Mouse (Mus musculus): ENCODE results near the gene Gstm7.
"Not testable (repeated sequence)": the region's sequence is repeated elsewhere in the genome, so short reads cannot be mapped to it uniquely, and the experiment has no call there.

The Gstm7 gene

DNA sequence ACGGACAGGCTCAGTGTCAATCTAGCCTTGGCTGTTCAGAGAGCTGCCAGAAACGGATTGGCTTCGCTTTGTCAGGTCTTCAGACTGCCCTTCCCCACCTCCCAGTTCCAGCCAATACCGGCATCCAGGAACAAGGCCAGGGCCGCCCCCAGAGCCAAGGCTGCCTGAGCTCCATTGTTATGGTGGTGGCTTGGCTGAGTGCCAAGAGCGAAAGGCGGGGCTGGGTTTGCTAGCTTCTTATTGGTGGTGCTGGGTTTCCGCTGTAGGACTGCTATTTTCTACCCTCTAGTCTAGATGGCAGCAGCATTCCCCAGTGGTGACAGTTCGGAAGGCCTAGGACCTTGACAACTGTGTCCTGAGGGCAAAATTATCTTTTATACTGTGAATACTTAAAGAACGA lies at the start of gene Gstm7:
TSS of gene Gstm7 (minus strand) at position 148 of the 400 bp plus-strand sequence.
- DNase-seq (ENCODE audit: low read depth): peak; percentile 77

GRCm38 (mm10) chr3:107981261-107981660 lies 49.6 kb upstream of the Gstm7 start:
- DNase-seq (ENCODE audit: low read depth): no peak

DNA sequence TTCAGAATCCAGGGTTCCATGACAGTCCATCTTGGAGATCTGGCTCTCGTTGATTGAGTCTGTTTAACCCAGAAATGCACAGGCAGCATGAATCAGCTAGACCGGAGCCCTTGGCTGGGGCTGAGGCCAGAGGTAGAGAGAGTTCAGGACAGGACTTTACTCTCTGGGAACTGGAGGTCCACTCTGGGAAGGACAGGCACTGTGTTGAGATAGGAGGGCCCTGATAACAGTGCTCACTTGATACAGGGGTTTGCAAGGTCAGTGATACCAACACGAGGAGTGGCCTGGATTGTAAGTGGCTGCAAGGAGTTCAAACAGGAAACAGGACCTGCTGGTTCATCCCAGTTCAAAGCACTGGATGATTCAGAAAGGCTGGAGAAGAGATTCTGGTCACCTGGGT lies 46.1 kb upstream of the Gstm7 start:
- DNase-seq (ENCODE audit: low read depth): no peak

- DNase-seq (ENCODE audit: low read depth): no peak
Measured at GRCm38 (mm10) chr3:107974237-107974636, 42.6 kb upstream of the Gstm7 start.

GRCm38 (mm10) chr3:107972070-107972469 lies 40.5 kb upstream of the Gstm7 start:
- DNase-seq (ENCODE audit: low read depth): no peak

DNA sequence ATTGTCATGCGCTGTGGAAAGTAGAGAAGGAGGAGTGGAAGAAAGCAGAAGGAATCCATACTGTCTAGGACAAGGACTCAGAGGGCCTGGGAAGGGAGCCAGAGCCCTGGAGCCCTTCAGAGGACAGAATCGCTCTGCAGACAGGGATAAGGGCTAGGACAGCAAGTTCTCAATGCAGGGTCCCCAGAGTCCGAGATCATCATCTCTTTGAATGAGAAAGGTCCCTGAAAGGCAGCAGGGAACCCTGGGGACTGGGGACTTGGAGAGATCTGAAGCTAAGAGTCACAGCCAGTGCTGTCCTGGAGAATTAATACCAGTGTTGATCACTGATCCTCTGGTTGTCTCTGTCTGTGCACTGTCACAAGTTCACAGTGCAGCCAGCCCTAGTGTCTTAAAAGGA lies 39.5 kb upstream of the Gstm7 start:
- not testable (repeated sequence) for DNase-seq (ENCODE audit: low read depth)

GRCm38 (mm10) chr3:107968724-107969395 lies 37.2 kb upstream of the Gstm7 start, which contains the start of gene Gstm3:
Gene Gstm3, minus strand, starts transcription at chr3:107969283.
- DNase-seq (ENCODE audit: low read depth): no peak

DNA sequence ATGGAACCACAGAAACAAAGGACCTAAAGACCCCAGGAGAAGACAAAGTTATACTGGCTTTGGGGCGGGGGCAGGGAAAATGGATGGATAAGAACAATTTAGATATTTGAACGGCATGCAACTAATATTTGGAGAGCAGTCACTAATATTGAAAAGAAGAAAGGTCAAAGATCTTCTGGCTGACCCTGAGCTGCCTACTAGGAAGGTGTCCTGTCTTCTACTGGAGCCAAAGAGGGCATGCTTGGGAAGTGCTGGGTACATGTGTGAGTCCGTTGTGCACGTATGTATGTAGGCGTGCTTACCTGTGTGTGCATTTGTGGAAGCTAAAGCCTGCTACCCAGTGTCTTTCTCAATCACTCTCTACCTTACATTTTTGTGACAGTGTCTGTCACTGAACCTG lies 35.0 kb upstream of the Gstm7 start:
- no peak for DNase-seq (ENCODE audit: low read depth)

DNA sequence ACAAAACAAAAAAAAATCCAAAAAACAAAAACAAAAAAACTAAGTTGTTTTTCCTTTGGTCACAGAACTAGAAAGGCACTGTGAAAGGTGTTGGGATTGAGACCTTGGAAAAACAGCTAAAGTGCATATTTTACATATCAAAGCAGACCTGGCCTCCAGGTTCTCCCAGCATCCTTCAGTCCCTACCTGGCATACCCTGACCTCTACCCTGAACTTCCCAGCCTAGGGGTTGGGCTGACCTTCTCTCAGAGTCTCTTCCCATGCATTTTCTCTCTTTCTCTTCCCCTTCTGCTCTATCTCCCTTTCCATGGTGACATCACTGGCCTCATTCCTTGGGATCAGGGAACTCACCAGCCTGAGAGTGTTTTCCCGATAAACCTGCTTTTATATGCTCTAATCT lies 34.0 kb upstream of the Gstm7 start:
- no peak for DNase-seq (ENCODE audit: low read depth)

DNA sequence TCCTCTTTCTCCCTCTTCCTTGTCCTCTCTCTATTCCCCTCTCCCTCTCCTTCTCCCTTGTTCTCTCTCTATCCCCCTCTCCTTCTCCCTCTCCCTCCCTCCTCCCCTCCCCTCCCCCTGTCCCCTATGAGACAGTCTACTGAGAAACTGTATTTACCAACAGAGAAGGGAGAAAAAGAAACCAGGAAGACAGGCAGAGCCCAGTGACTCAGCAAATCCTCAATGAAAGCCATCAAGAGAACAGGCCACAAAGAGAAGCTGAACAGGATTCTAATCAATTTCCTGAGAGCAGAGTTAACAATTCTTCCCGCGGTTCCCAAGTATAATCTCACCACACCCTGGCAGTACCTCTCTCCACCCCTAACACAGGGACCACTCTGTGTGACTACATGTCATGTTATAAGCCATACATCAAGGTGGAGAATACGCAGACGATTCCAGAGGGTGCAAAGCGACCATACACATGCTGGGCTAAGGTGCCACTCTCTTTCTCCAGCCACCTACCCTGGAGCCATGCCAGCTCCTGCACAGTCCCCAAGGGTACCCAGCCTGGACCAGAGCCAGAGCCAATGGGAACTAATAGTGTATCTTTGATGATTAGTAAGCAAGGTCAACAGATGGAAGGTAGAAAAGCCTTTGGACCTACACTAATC lies 33.2 kb upstream of the Gstm7 start:
- no peak for DNase-seq (ENCODE audit: low read depth)

GRCm38 (mm10) chr3:107964026-107964425 lies 32.4 kb upstream of the Gstm7 start:
- no peak for DNase-seq (ENCODE audit: low read depth)

GRCm38 (mm10) chr3:107955260-107955659 lies 23.6 kb upstream of the Gstm7 start:
- DNase-seq (ENCODE audit: low read depth): not testable (repeated sequence)

DNA sequence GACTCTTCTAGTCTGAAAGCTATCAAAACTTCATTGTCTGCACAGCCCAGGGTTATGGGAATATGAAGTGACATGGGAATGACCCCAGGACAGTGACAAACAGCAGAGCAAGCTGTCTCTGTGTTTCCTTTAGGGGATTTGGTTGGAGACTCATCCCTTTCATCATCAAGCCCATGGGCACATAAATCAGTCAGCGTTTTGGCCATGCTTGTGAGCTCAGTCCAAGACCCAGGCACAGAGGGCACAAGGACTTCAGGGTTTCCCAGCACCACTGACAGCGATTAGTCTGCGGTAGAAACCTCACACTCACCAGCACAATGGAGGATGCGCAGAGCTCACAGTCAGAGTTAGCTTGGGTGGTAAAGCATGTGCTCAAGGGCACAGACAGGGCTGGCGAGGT lies 22.3 kb upstream of the Gstm7 start:
- no peak for DNase-seq (ENCODE audit: low read depth)

DNA sequence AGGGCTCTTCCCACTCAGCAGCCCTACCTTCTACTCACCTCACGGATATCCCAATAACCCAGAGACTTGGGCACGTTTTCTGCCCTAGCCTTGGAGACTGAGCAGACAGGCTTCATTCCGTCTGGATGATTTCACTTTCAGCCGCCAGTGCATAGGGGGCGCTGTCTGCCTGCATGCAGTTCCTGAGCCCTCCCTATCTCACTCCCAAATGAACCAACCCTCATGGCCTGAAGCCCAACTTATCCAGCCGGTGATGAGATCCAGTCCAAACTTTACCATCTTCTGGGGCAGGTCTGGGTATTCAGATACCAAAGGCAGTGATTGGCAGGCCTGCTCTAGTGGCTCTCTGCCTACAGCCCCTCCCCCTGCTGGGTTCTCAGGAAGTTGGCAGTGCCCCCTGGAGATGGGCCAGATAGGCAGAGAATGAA lies 21.7 kb upstream of the Gstm7 start:
- peak; percentile 29 for DNase-seq (ENCODE audit: low read depth)

- no peak for DNase-seq (ENCODE audit: low read depth)
Measured at GRCm38 (mm10) chr3:107950531-107950930, 18.9 kb upstream of the Gstm7 start.

DNA sequence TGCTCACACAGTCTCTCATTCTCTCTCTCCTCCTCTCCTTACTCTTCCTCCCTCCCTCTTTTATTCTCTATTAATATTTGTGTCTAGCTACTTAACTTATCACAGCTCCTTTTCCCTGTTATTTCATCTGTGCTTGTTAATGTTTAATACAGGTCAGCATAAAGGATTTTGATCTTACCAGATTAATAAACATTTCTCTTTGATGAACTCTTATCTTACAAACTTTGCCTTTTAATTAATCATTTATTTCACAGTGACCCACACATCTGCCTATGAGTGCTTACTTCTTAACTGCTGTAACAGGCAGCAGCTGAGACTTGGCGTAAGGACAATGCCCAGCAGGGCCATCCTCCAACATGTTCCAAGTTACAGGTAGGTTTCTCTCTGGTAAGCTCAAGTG lies 17.8 kb upstream of the Gstm7 start:
- not testable (repeated sequence) for DNase-seq (ENCODE audit: low read depth)

GRCm38 (mm10) chr3:107945729-107946128 lies 14.1 kb upstream of the Gstm7 start:
- no peak for DNase-seq (ENCODE audit: low read depth)

GRCm38 (mm10) chr3:107943239-107943990 lies 11.8 kb upstream of the Gstm7 start, which contains the start of gene Gstm6:
Gene Gstm6, minus strand, starts transcription at chr3:107943749.
- no peak for DNase-seq (ENCODE audit: low read depth)

DNA sequence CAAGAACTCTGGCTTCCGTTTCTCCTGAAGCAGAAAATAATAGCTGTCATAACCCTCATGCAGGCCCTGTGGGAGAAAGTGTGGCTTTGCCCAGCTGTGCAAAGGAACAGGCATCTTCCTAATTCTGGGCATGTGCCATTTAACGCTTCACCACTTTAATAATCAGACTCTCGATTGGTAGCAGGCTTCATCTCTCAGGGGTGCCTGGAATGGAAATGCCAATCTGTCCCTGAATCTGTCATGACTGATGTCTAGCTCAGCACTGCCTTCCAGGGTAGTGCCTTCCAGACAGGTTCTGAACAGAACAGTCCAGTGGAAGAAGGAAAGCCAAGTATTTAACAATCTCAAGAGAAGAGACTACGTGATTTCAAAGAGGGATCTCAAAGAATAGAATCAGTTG lies 9.6 kb upstream of the Gstm7 start:
- no peak for DNase-seq (ENCODE audit: low read depth)

GRCm38 (mm10) chr3:107940524-107940923 lies 8.9 kb upstream of the Gstm7 start:
- no peak for DNase-seq (ENCODE audit: low read depth)

GRCm38 (mm10) chr3:107939830-107940229 lies 8.2 kb upstream of the Gstm7 start:
- no peak for DNase-seq (ENCODE audit: low read depth)

GRCm38 (mm10) chr3:107939403-107939802 lies 7.8 kb upstream of the Gstm7 start:
- DNase-seq (ENCODE audit: low read depth): peak; percentile 51

GRCm38 (mm10) chr3:107935888-107936287 lies 4.3 kb upstream of the Gstm7 start:
- DNase-seq (ENCODE audit: low read depth): no peak

Data from induced T-regulatory cell, adult 2 months (primary cell).